Mouse (Mus musculus) hindbrain, postnatal 0 days (tissue): ENCODE measurements around the gene Mdh2. TPM values are rescaled to one million over a fixed set of nuclear protein-coding genes. Genes with fewer than 3 reads are reported as not detected.

Experiments used
- ATAC-seq: fragments of 200-750 bp; cut with Nextera tagmentation; 2 replicates; pipeline ENCODE4 v1.8.0; 2017; ENCODE audit warnings: mild to moderate bottlenecking, moderate TSS enrichment, moderate library complexity
- DNase-seq: peaks from one replicate; pipeline ENCODE4 v3.0.0-alpha.2; 2015; ENCODE audit warnings: low spot score
- H3K27ac ChIP-seq: fragments of 300-500 bp; sonication (generic); 2 replicates; pipeline ENCODE4 v1.5.1; 2014; ENCODE audit warnings: mild to moderate bottlenecking
- H3K27me3 ChIP-seq: fragments of 300-500 bp; sonication (generic); 2 replicates; pipeline ENCODE4 v1.6.1; 2014; ENCODE audit warnings: low read length, mixed read lengths; ENCODE audit not compliant: insufficient read depth
- H3K36me3 ChIP-seq: fragments of 300-500 bp; sonication (generic); 2 replicates; pipeline ENCODE4 v1.6.1; 2014; ENCODE audit warnings: low read length, mixed read lengths; ENCODE audit not compliant: insufficient read depth
- H3K4me1 ChIP-seq: fragments of 300-500 bp; sonication (generic); 2 replicates; pipeline ENCODE4 v1.6.1; 2014; ENCODE audit warnings: antibody characterized with exemption, low read length, mixed read lengths; ENCODE audit not compliant: insufficient read depth
- H3K4me2 ChIP-seq: fragments of 300-500 bp; sonication (generic); 2 replicates; pipeline ENCODE4 v1.6.1; 2014; ENCODE audit warnings: low read depth, mild to moderate bottlenecking, low read length, moderate library complexity, mixed read lengths
- H3K4me3 ChIP-seq: fragments of 300-500 bp; sonication (generic); 2 replicates; pipeline ENCODE4 v1.5.1; 2014; ENCODE audit warnings: low read length
- H3K9ac ChIP-seq: fragments of 300-500 bp; sonication (generic); replicated peaks from 2 replicates; pipeline ENCODE4 v1.6.1; 2014; ENCODE audit warnings: mild to moderate bottlenecking, low read length, moderate library complexity, mixed read lengths
- H3K9me3 ChIP-seq: fragments of 300-500 bp; sonication (generic); 2 replicates; pipeline ENCODE4 v1.6.1; 2016; ENCODE audit warnings: low read length, mixed read lengths
- CTCF ChIP-seq: IDR thresholded peaks from 2 replicates; pipeline ENCODE4 v1.5.1; 2016; ENCODE audit warnings: antibody characterized with exemption, control low read depth, low read depth
- WGBS: fragments of 180-500 bp; shearing (Covaris S2); extraction: QIAGEN DNeasy Blood & Tissue Kit; methylation state at CpG from one replicate; pipeline ENCODE4 v1.1.7; 2014; 5-methylcytosine and 5-hydroxymethylcytosine counted together
- polyA plus RNA-seq: library from polyadenylated mRNA; unstranded; fragments of >200 nt; fragmentation: Nextera tagmentation; extraction: Ambion mirVana; gene quantifications from 2 replicates; pipeline ENCODE4 v1.2.1, GENCODE M21; 2015
- total RNA-seq: library from RNA; depleted of rRNA; stranded (reverse); fragments of >200 nt; gene quantifications from 2 replicates; pipeline ENCODE4 v1.2.3, GENCODE M21; 2014

The Mdh2 gene
- total and polyA plus RNA-seq, 2 experiments from 2014 or later, result 165 to 760 TPM

DNA sequence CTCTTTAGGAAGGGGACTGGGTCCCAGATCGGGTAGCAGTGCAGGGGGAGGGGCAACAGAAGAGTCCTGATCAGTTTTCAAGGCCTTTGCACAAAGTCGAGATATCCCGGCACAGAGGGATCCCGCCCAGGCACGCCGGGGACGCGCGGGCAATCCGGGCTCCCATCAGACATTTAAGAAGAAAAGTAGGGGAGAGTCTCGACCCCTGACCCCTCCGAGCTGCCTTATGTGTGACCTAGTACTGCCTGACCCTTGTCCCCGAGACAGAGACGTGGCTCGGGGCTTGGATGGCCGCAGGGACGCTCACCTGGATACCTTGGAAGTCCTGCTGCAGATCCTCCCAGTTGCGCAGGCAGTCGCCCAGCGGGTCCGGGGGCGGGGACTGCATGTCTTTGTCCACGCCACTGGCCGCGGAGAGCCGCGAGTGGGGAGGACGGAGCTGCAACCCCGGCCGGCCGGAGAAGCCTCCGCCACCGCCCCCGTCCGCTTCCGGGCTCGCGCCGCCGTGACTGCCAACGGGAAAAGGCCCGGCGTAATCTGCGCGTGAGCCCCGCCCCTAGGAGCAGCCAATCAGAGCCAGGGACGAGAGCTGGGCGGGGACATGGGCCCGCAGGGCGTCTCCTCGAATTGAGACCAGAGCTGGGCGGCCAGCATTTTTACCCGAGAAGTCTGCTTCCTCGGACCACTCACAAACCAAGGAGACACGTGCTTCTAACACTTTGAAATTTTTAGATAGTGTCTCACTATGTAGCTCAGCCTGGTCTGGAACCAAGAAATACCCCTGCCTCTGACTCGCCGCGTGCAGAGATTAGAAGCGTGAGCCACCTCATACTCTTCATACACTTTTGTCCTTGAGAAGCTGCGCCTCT is 34.3 kb upstream of the Mdh2 start, which contains the start of gene Tmem120a:
Gene Tmem120a, minus strand, starts transcription at position 708 of the 869 bp plus-strand sequence.
- TF ChIP-seq CTCF, result no peak
- Histone ChIP-seq H3K4me2 (peak within 1 kb of the TSS; percentile 96), H3K9me3 (no peaks in the 10 kb centered on the region), H3K36me3 (peaks cover 7% of the 10 kb centered on the region; the same call in 1 of the 2 replicates), H3K27me3 (no peaks in the 10 kb centered on the region), H3K4me1 (0 out of 2 replicates have a peak, but pooled peaks cover 5% of the 10 kb centered on the region), H3K4me3 (peak within 1 kb of the TSS; percentile 91), H3K27ac (peak within 1 kb of the TSS; percentile 52; the same call in 1 of the 2 replicates), H3K9ac (peak within 1 kb of the TSS; percentile 83)
- under 1% methylated on average over 60 of the region's 60 CpGs for WGBS
- peak; percentile 95 for DNase-seq
- ATAC-seq, result peak; percentile 95

DNA sequence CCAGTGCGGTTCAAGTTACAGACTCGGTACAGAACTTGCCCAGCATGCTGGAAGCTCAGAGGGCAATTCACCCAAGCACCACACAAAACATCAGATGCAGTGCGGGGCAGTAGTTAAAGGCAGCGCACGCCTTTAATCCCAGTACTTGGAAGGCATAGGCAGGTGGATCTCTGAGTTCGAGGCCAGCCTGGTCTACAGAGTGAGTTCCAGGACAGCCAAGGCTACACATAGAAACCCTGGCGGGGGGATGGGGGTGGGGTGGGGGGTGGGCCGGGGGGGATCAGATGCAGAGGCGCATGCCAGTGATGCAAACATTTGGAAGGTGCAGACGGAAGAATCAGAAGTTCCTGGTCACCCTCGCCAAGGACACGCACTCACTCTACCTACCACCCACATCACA is 33.5 kb upstream of the Mdh2 start:
- H3K9ac ChIP-seq, result 0 out of 2 replicates have a peak overlapping the region, but pooled peaks have one; percentile 83
- no peak for TF ChIP-seq CTCF
- 0 out of 2 replicates have a peak, but pooled peaks cover 5% of the 10 kb centered on the region for H3K4me1 ChIP-seq
- ATAC-seq, result no peak
- no peaks in the 10 kb centered on the region for H3K27me3 ChIP-seq
- 0 out of 2 replicates have a peak overlapping the region, but pooled peaks have one; percentile 23 for H3K27ac ChIP-seq
- H3K4me2 ChIP-seq, result peak overlapping the region; percentile 96
- peak overlapping the region; percentile 91 for H3K4me3 ChIP-seq
- no peaks in the 10 kb centered on the region for H3K9me3 ChIP-seq
- no peak for DNase-seq
- 25% methylated on average over 12 of the region's 12 CpGs for WGBS
- peaks cover 7% of the 10 kb centered on the region; the same call in 1 of the 2 replicates for H3K36me3 ChIP-seq

DNA sequence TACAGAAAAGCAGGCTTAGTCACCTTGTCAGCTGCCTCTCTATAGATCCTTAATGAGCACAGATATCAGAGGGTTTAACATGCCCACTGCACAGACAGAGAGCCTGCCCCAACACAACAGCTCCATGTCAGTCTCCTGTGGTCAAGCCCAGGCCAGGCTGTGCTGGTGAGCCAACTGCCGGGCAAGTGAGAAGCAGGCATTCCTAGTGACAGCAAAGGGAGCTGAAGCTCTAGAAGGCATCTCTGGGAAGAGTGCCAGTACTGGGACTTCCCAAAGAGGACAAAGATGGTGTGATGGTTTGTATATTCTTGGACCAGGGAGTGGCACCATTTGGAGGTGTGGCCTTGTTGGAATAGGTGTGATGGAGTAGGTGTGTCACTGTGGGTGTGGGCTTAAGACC is 27.2 kb upstream of the Mdh2 start:
- Histone ChIP-seq H3K4me1 (no peaks in the 10 kb centered on the region), H3K4me2 (no peak overlapping the region), H3K36me3 (no peaks in the 10 kb centered on the region), H3K9me3 (no peaks in the 10 kb centered on the region), H3K27me3 (no peaks in the 10 kb centered on the region), H3K4me3 (no peak overlapping the region), H3K9ac (no peak overlapping the region), H3K27ac (no peak overlapping the region)
- no peak for TF ChIP-seq CTCF
- DNase-seq (no peak), ATAC-seq (no peak)
- 71% methylated on average over 1 of the region's 1 CpGs for WGBS

DNA sequence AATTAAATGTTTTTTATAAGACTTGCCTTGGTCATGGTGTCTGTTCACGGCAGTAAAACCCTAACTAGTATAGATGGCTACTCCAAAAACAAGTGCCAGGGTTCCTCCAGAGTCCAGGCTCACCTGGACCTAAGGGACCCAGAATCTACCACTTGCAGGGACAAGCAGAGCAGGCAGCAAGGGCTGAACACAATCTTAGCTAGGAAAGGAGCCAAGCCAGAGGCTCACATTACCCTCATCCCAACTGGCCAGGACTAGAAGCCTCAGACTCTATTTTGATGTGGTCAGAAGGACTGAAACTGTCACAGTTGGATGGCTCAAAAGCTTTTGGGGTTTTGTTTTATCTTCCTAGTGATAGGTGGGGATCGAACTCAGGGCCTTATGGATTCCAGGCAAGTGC is 26.7 kb upstream of the Mdh2 start:
- TF ChIP-seq CTCF, result no peak
- Histone ChIP-seq H3K4me1 (no peaks in the 10 kb centered on the region), H3K9ac (no peak overlapping the region), H3K4me3 (no peak overlapping the region), H3K4me2 (no peak overlapping the region), H3K9me3 (no peaks in the 10 kb centered on the region), H3K27ac (no peak overlapping the region), H3K36me3 (no peaks in the 10 kb centered on the region), H3K27me3 (no peaks in the 10 kb centered on the region)
- 67% methylated on average over 2 of the region's 2 CpGs for WGBS
- ATAC-seq (no peak), DNase-seq (no peak)

DNA sequence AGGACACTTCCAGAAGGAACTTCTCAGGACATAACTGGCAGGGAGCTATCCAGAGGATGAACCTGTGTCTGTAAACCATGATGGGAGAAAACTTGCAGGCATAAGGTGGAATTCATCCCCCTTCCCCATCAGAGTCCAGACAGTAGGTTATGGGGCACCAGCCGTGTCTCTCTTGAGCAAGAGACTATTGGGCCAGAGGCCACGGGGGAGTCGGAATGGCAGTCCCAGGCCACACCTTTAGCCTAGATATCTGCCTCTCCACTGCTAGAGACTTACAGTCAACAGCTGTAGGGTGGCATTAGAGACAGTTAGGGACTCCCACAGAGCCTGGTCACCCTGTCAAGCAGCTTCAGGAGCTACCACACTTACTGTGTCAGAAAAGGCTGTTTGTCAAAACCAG is 16.4 kb upstream of the Mdh2 start:
- DNase-seq (no peak), ATAC-seq (no peak)
- Histone ChIP-seq H3K4me1 (no peaks in the 10 kb centered on the region), H3K27ac (no peak overlapping the region), H3K4me2 (no peak overlapping the region), H3K36me3 (no peaks in the 10 kb centered on the region), H3K9ac (no peak overlapping the region), H3K4me3 (no peak overlapping the region), H3K9me3 (no peaks in the 10 kb centered on the region), H3K27me3 (no peaks in the 10 kb centered on the region)
- WGBS, result 81% methylated on average over 3 of the region's 3 CpGs
- TF ChIP-seq CTCF, result no peak

DNA sequence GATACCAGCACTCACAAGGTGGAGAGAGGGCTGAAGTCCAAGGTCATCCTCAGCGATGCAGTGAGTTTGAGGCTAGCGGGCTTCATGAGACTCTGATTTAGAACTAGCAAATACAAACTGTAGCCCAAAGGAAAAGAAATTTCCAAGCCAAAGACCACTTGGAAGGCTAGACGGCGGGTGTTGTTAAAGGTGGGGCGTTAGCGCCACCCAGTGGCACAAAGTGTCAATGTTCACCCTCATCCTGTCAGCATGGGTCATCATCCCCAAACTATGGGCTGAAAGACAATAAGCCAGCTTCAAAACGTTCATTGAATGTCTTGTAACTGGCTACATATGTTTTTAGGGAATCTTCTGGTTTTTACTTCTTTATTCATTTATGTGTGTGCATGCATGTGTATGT is 14.8 kb upstream of the Mdh2 start:
- H3K4me3 ChIP-seq, result no peak overlapping the region
- H3K4me1 ChIP-seq, result no peaks in the 10 kb centered on the region
- ATAC-seq (peak; percentile 63; the same call in 1 of the 2 replicates), DNase-seq (peak; percentile 91)
- no peak overlapping the region for H3K9ac ChIP-seq
- H3K9me3 ChIP-seq, result no peaks in the 10 kb centered on the region
- no peak overlapping the region for H3K4me2 ChIP-seq
- H3K27me3 ChIP-seq, result no peaks in the 10 kb centered on the region
- no peaks in the 10 kb centered on the region for H3K36me3 ChIP-seq
- peak; percentile 94 for TF ChIP-seq CTCF
- WGBS, result 3% methylated on average over 7 of the region's 7 CpGs
- H3K27ac ChIP-seq, result no peak overlapping the region

DNA sequence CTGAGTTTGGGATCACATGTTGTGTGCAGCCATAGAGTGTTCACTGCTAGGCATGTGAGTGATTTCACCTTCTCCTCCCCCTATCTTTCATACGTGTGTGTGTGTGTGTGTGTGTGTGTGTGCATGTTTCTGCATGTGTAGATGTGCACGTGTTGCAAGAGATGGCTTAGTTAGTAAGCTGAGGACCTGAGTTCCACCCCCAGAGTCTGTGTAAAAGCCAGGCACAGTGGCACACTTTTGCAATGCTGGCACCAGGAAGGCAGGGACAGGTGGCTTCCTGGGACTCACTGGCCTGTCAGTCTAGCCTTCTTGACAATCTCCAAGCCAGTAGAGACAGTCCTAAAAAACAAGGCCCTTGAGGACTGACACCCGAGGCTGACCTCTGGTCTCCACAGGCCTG is 13.3 kb upstream of the Mdh2 start:
- TF ChIP-seq CTCF, result no peak
- H3K4me2 ChIP-seq, result no peak overlapping the region
- DNase-seq (no peak), ATAC-seq (no peak)
- no peaks in the 10 kb centered on the region for H3K9me3 ChIP-seq
- WGBS, result 65% methylated on average over 3 of the region's 3 CpGs
- H3K4me3 ChIP-seq, result no peak overlapping the region
- H3K27ac ChIP-seq, result no peak overlapping the region
- H3K9ac ChIP-seq, result no peak overlapping the region
- no peaks in the 10 kb centered on the region for H3K36me3 ChIP-seq
- no peaks in the 10 kb centered on the region for H3K4me1 ChIP-seq
- H3K27me3 ChIP-seq, result no peaks in the 10 kb centered on the region
